Mouse (Mus musculus): ENCODE data around the gene Cyp11a1. TPM values are rescaled to one million over a fixed set of nuclear protein-coding genes. Genes with fewer than 3 reads are reported as not detected.

The Cyp11a1 gene
- total and polyA plus RNA-seq, 3 experiments, result 0.06 to 0.29 TPM; not detected in 1

DNA sequence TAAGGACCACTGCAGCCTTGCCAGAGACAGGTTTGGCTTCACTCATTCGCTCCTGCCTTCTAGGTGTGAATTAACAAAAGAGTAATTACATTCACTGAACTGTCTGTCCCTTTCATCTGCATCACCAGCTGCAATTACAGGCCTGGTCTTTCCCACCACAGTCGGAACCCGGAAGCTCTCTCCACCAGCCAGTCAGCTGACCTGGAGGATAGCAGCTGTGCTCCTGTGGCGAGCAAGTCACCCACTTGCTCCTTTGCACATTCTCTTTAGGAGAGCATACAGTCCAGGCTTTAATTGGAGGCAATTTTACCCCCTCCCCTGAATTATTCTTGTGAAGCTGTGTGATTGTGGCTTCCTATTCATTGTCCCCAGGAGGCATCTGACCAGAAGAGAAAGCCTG, 39.4 kb downstream of the Cyp11a1 start:
- no peaks in the 10 kb centered on the region for H3K27me3 ChIP-seq (ENCODE audit: control insufficient read depth, insufficient read depth, low read length)

DNA sequence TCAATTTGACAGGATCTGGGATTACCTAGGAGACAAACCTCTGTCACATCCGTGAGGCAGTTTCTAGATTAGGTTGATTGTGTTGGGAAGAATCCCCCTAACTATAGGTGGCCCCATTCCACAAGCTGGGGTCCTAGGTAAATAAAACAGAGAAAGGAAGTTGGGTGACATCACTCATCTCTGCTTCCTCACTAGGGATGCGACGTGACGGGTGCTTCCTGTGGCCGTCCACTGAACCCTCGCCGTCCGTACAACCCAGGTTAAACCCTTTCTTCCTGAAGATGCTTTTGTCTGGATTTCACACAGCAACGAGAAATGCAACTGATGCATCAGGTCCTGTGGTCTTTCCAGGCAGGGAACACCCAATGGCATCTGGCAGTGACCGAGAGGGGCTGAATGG, 40.9 kb downstream of the Cyp11a1 start:
- WGBS, result 45% methylated on average over 10 of the region's 10 CpGs
- Histone ChIP-seq H3K4me3 (no peak overlapping the region), H3K27ac (no peak overlapping the region), H3K79me2 (replicated peaks; ENCODE audit: control insufficient read depth, insufficient read depth, low read length) (no peaks in the 10 kb centered on the region), H3K36me3 (ENCODE audit: control insufficient read depth, insufficient read depth, low read length) (no peaks in the 10 kb centered on the region), H3K9ac (ENCODE audit: low read depth, low read length) (no peak overlapping the region), H3K4me1 (ENCODE audit: control insufficient read depth, insufficient read depth, low read length) (peaks cover 1% of the 10 kb centered on the region; the same call in 1 of the 2 replicates), H3K27me3 (ENCODE audit: control insufficient read depth, insufficient read depth, low read length) (no peaks in the 10 kb centered on the region)
- no peak for DNase-seq
- no peak for TF ChIP-seq POLR2A (IDR thresholded peaks at IDR 0.05; ENCODE audit: insufficient read depth, low read depth, low read length)
- intact Hi-C loops (cut with DNase I), result no loop called here

More for the DNA sequence above, 39.4 kb downstream of the Cyp11a1 start:
- Histone ChIP-seq H3K9ac (ENCODE audit: low read depth, low read length) (no peak overlapping the region), H3K36me3 (ENCODE audit: control insufficient read depth, insufficient read depth, low read length) (no peaks in the 10 kb centered on the region), H3K27ac (no peak overlapping the region), H3K4me3 (no peak overlapping the region), H3K4me1 (ENCODE audit: control insufficient read depth, insufficient read depth, low read length) (peaks cover 1% of the 10 kb centered on the region), H3K79me2 (replicated peaks; ENCODE audit: control insufficient read depth, insufficient read depth, low read length) (no peaks in the 10 kb centered on the region)
- intact Hi-C loops (cut with DNase I), result no loop called here
- TF ChIP-seq CTCF (IDR thresholded peaks at IDR 0.05) (no peak), POLR2A (IDR thresholded peaks at IDR 0.05; ENCODE audit: insufficient read depth, low read depth, low read length) (no peak), EP300 (IDR thresholded peaks at IDR 0.05; ENCODE audit: insufficient read depth, low read depth, low read length) (no peak)
- WGBS, result 63% methylated on average over 4 of the region's 4 CpGs
- DNase-seq, result no peak

DNA sequence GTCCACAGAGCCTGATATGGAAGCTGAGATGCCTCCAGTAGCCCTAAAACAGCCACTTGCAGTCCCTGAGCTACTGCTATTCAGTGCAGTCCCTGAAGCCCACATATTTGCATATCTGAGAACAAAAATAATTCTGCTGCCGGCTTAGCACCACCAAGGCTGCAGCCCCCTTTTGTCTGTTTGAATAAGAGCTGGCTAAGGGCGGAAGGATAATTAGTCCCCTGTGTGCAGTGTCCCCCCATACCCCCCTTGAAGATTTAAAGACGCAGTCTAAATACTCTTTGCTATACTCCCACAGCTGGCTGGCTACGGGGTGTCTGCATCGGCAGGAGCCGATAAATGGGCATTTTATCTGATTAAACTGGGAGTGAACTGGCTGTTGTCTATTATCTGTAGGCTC, 42.4 kb downstream of the Cyp11a1 start:
- TF ChIP-seq CTCF (IDR thresholded peaks at IDR 0.05) (no peak), EP300 (IDR thresholded peaks at IDR 0.05; ENCODE audit: insufficient read depth, low read depth, low read length) (no peak), POLR2A (IDR thresholded peaks at IDR 0.05; ENCODE audit: insufficient read depth, low read depth, low read length) (no peak)
- intact Hi-C loops (cut with DNase I), result no loop called here
- H3K27me3 ChIP-seq (ENCODE audit: control insufficient read depth, insufficient read depth, low read length), result no peaks in the 10 kb centered on the region
- H3K79me2 ChIP-seq (replicated peaks; ENCODE audit: control insufficient read depth, insufficient read depth, low read length), result no peaks in the 10 kb centered on the region
- no peak for DNase-seq
- no peak overlapping the region for H3K27ac ChIP-seq
- H3K4me3 ChIP-seq, result no peak overlapping the region
- H3K4me1 ChIP-seq (ENCODE audit: control insufficient read depth, insufficient read depth, low read length), result peaks cover 1% of the 10 kb centered on the region; the same call in 1 of the 2 replicates
- H3K36me3 ChIP-seq (ENCODE audit: control insufficient read depth, insufficient read depth, low read length), result no peaks in the 10 kb centered on the region
- no peak overlapping the region for H3K9ac ChIP-seq (ENCODE audit: low read depth, low read length)
- WGBS, result 18% methylated on average over 6 of the region's 6 CpGs

DNA sequence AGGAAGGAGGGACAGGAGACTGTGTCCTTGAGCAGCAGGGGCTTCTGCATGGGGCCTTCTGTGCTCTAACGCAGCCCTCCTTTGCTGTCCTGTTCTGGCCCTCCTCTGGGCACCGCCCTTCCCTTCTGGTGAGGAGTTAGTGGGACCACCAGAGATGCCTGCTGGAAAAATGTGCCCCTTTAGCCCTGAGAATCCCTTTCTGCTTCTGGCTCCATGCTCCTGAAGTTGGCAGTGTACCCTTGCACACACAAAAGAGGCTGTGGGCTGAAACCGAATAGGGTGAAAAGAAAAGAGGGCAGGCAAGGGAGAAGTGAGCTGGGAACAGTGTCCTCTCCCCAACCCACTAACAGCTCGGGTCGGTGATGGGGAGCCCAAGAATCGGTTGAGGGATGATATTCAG, 43.0 kb downstream of the Cyp11a1 start:
- Histone ChIP-seq H3K4me1 (ENCODE audit: control insufficient read depth, insufficient read depth, low read length) (no peaks in the 10 kb centered on the region), H3K27me3 (ENCODE audit: control insufficient read depth, insufficient read depth, low read length) (no peaks in the 10 kb centered on the region), H3K79me2 (replicated peaks; ENCODE audit: control insufficient read depth, insufficient read depth, low read length) (no peaks in the 10 kb centered on the region), H3K9ac (ENCODE audit: low read depth, low read length) (no peak overlapping the region), H3K27ac (no peak overlapping the region), H3K36me3 (ENCODE audit: control insufficient read depth, insufficient read depth, low read length) (no peaks in the 10 kb centered on the region), H3K4me3 (no peak overlapping the region)
- 78% methylated on average over 6 of the region's 6 CpGs for WGBS
- TF ChIP-seq EP300 (IDR thresholded peaks at IDR 0.05; ENCODE audit: insufficient read depth, low read depth, low read length), result no peak
- TF ChIP-seq CTCF (IDR thresholded peaks at IDR 0.05), result no peak
- TF ChIP-seq POLR2A (IDR thresholded peaks at IDR 0.05; ENCODE audit: insufficient read depth, low read depth, low read length), result no peak
- DNase-seq, result no peak
- intact Hi-C loops (cut with DNase I), result no loop called here

- no peaks in the 10 kb centered on the region for H3K27me3 ChIP-seq (ENCODE audit: control insufficient read depth, insufficient read depth, low read length)
- no peak overlapping the region for H3K9ac ChIP-seq (ENCODE audit: low read depth, low read length)
- no peaks in the 10 kb centered on the region for H3K4me1 ChIP-seq (ENCODE audit: control insufficient read depth, insufficient read depth, low read length)
- H3K27ac ChIP-seq, result no peak overlapping the region
- intact Hi-C loops (cut with DNase I), result no loop called here
- WGBS, result 56% methylated on average over 7 of the region's 7 CpGs
- no peaks in the 10 kb centered on the region for H3K36me3 ChIP-seq (ENCODE audit: control insufficient read depth, insufficient read depth, low read length)
- H3K4me3 ChIP-seq, result no peak overlapping the region
- DNase-seq, result no peak
- no peaks in the 10 kb centered on the region for H3K79me2 ChIP-seq (replicated peaks; ENCODE audit: control insufficient read depth, insufficient read depth, low read length)
- TF ChIP-seq CTCF (IDR thresholded peaks at IDR 0.05) (no peak), POLR2A (IDR thresholded peaks at IDR 0.05; ENCODE audit: insufficient read depth, low read depth, low read length) (no peak), EP300 (IDR thresholded peaks at IDR 0.05; ENCODE audit: insufficient read depth, low read depth, low read length) (no peak)
These were observed 43.6 kb downstream of the Cyp11a1 start for GRCm38 (mm10) chr9:58049861-58050260.

DNA sequence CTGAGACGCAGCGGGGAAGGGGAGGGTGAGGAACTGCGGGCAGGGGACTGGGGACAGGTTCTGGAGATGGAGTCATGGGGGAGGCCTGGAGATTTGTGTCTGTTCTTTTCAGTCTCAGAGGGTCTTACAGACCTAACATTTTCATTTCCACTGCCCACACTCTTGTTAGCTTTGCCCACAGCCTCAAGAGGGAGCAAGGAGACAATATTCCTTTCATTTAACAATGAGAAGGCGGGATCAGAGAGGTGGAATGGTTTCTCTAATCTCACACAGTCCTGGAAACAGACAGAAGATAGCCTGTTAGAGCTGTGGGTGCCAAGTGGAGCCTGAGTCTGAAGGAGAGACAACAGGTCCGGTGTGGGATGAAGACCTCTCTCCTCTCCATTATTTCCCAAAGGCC, 45.7 kb downstream of the Cyp11a1 start:
- no peak overlapping the region for H3K27ac ChIP-seq
- 51% methylated on average over 5 of the region's 5 CpGs for WGBS
- H3K27me3 ChIP-seq (ENCODE audit: control insufficient read depth, insufficient read depth, low read length), result no peaks in the 10 kb centered on the region
- no peaks in the 10 kb centered on the region for H3K4me1 ChIP-seq (ENCODE audit: control insufficient read depth, insufficient read depth, low read length)
- H3K9ac ChIP-seq (ENCODE audit: low read depth, low read length), result no peak overlapping the region
- no peak for DNase-seq
- intact Hi-C loops (cut with DNase I), result no loop called here
- no peak overlapping the region for H3K4me3 ChIP-seq
- no peaks in the 10 kb centered on the region for H3K79me2 ChIP-seq (replicated peaks; ENCODE audit: control insufficient read depth, insufficient read depth, low read length)
- peak; percentile 20; the same call in 1 of the 2 replicates for TF ChIP-seq CTCF (IDR thresholded peaks at IDR 0.05)
- no peak for TF ChIP-seq EP300 (IDR thresholded peaks at IDR 0.05; ENCODE audit: insufficient read depth, low read depth, low read length)
- no peaks in the 10 kb centered on the region for H3K36me3 ChIP-seq (ENCODE audit: control insufficient read depth, insufficient read depth, low read length)
